In genomic region chr4:155178274-155178673, GRCm38 (mm10) we compare ENCODE assay signal across 8 mouse cellular contexts. TPM values are rescaled to one million over a fixed set of nuclear protein-coding genes. Genes with fewer than 3 reads are reported as not detected.
DNase-seq lines count a peak whose midpoint lies in the region; ATAC-seq and TF ChIP-seq lines count a peak whose summit lies in the region.

No protein-coding gene starts in this region.

- ATAC-seq in cerebellum, adult (ENCODE audit: insufficient number of reproducible peaks, low FRiP score, low TSS enrichment): no peak

- TF ChIP-seq CTCF in embryonic fibroblast, embryonic 13.5 days (IDR thresholded peaks at IDR 0.05; ENCODE audit: borderline replicate concordance, insufficient read depth, low read length): no peak

- H3K27ac ChIP-seq in embryonic fibroblast, embryonic 13.5 days (ENCODE audit: insufficient read depth, low read length): peak overlapping the region; percentile 71

- H3K4me3 ChIP-seq in embryonic fibroblast, embryonic 13.5 days (ENCODE audit: insufficient read depth, low read length): no peak overlapping the region

- peaks cover 42% of the 10 kb centered on the region for H3K4me1 ChIP-seq in embryonic fibroblast, embryonic 13.5 days (ENCODE audit: control insufficient read depth, insufficient read depth, low read length)

- 0 out of 2 replicates have a peak, but pooled peaks have one; percentile 11 for TF ChIP-seq POLR2A in embryonic fibroblast, embryonic 13.5 days (IDR thresholded peaks at IDR 0.05; ENCODE audit: low read depth, low read length)

- peak; percentile 56 for DNase-seq in urinary bladder, postnatal 14 days (ENCODE audit: low spot score)
- no peak for DNase-seq in urinary bladder, postnatal 10 days (ENCODE audit: low spot score)
- DNase-seq in heart, postnatal 14 days: peak; percentile 66 to 75
- DNase-seq in kidney, postnatal 25 days: peak; percentile 60 to 85
- peak; percentile 92 for DNase-seq in lung, postnatal 25 days (ENCODE audit: low spot score)
- peak; percentile 51 for DNase-seq in ovary, postnatal 36 days (ENCODE audit: low spot score)

- intact Hi-C loops in heart, postnatal 14 days (cut with DNase I): loop anchor here (5.0 kb wide), 1 partner anchor 39 kb away; no protein-coding TSS in a partner anchor

RNA-seq across cellular contexts. Expression of gene Ski, which starts 44.1 kb away (rescaled TPM):
- polyA plus RNA-seq in embryonic fibroblast, embryonic 13.5 days (2011; ENCODE audit: insufficient read length, low read depth, missing spikeins): 88.4 and 106 TPM in 2 replicates
- total RNA-seq in heart, postnatal 14 days (2021): 10 to 100 TPM; 65.0 to 65.3 TPM
